Mouse (Mus musculus): Measurements from ENCODE around the gene Specc1. TPM values are rescaled to one million over a fixed set of nuclear protein-coding genes. Genes with fewer than 3 reads are reported as not detected.

Specc1 gene
- total RNA-seq, 2 experiments from 2014 or later, result 4.7 to 6.1 TPM

- DNase-seq, result no peak
Observed at GRCm38 (mm10) chr11:62050356-62051330, 94.1 kb downstream of the Specc1 start.

GRCm38 (mm10) chr11:62051487-62051886 is 94.9 kb downstream of the Specc1 start:
- DNase-seq, result no peak

- no peak for DNase-seq
Observed at GRCm38 (mm10) chr11:62053928-62054327, 97.4 kb downstream of the Specc1 start.

GRCm38 (mm10) chr11:62064565-62064964 is 108.0 kb downstream of the Specc1 start:
- no peak for DNase-seq

GRCm38 (mm10) chr11:62065655-62066054 is 109.1 kb downstream of the Specc1 start:
- DNase-seq, result no peak

- DNase-seq, result no peak
Observed at GRCm38 (mm10) chr11:62069554-62069953, 113.0 kb downstream of the Specc1 start.

GRCm38 (mm10) chr11:62070206-62070605 is 113.6 kb downstream of the Specc1 start:
- peak in 1 of 2 experiments; percentile 6 for DNase-seq

GRCm38 (mm10) chr11:62072406-62072805 is 115.8 kb downstream of the Specc1 start:
- DNase-seq, result no peak

GRCm38 (mm10) chr11:62073575-62074140 is 117.1 kb downstream of the Specc1 start:
- DNase-seq, result no peak

GRCm38 (mm10) chr11:62074578-62074977 is 118.0 kb downstream of the Specc1 start:
- DNase-seq, result no peak

- no peak for DNase-seq
Observed at GRCm38 (mm10) chr11:62075071-62075470, 118.5 kb downstream of the Specc1 start.

- no peak for DNase-seq
Observed at GRCm38 (mm10) chr11:62075551-62075950, 119.0 kb downstream of the Specc1 start.

- DNase-seq, result peak; percentile 97 to 99
Observed at GRCm38 (mm10) chr11:62076345-62077156, 120.0 kb downstream of the Specc1 start.

- peak; percentile 3 to 31 for DNase-seq
Observed at GRCm38 (mm10) chr11:62077157-62077865, 120.7 kb downstream of the Specc1 start.

- no peak for DNase-seq
Observed at GRCm38 (mm10) chr11:62078371-62078770, 121.8 kb downstream of the Specc1 start.

GRCm38 (mm10) chr11:62079100-62079857 is 122.7 kb downstream of the Specc1 start:
- DNase-seq, result no peak

- DNase-seq, result no peak
Observed at GRCm38 (mm10) chr11:62080476-62080875, 123.9 kb downstream of the Specc1 start.

- no peak for DNase-seq
Observed at GRCm38 (mm10) chr11:62086648-62087047, 130.1 kb downstream of the Specc1 start.

- DNase-seq, result no peak
Observed at GRCm38 (mm10) chr11:62087051-62087450, 130.5 kb downstream of the Specc1 start.

GRCm38 (mm10) chr11:62088651-62089050 is 132.1 kb downstream of the Specc1 start:
- no peak for DNase-seq

GRCm38 (mm10) chr11:62090321-62090720 is 133.8 kb downstream of the Specc1 start:
- DNase-seq, result no peak

All from heart, adult 18-20 months (tissue).